Mouse (Mus musculus) embryonic facial prominence, embryonic 12.5 days (tissue): ENCODE data around the gene Nmnat2. TPM values are rescaled to one million over a fixed set of nuclear protein-coding genes. Genes with fewer than 3 reads are reported as not detected.

Source experiments
- ATAC-seq: fragments of 200-750 bp; cut with Nextera tagmentation; 2 replicates; pipeline ENCODE4 v1.8.0; 2017; ENCODE audit not compliant: insufficient number of reproducible peaks, insufficient read depth, low FRiP score, low TSS enrichment
- H3K27ac ChIP-seq: fragments of 300-500 bp; sonication (generic); 2 replicates; pipeline ENCODE4 v1.5.1; 2016; ENCODE audit warnings: mild to moderate bottlenecking
- H3K27me3 ChIP-seq: fragments of 300-500 bp; sonication (generic); 2 replicates; pipeline ENCODE4 v1.6.1; 2016; ENCODE audit warnings: mild to moderate bottlenecking, moderate library complexity
- H3K36me3 ChIP-seq: fragments of 300-500 bp; sonication (generic); 2 replicates; pipeline ENCODE4 v1.6.1; 2016; ENCODE audit warnings: mild to moderate bottlenecking
- H3K4me1 ChIP-seq: fragments of 300-500 bp; sonication (generic); 2 replicates; pipeline ENCODE4 v1.6.1; 2016
- H3K4me2 ChIP-seq: fragments of 300-500 bp; sonication (generic); replicated peaks from 2 replicates; pipeline ENCODE4 v1.6.1; 2016; ENCODE audit warnings: mild to moderate bottlenecking, moderate library complexity
- H3K4me3 ChIP-seq: fragments of 300-500 bp; sonication (generic); 2 replicates; pipeline ENCODE4 v1.5.1; 2016; ENCODE audit warnings: mild to moderate bottlenecking
- H3K9ac ChIP-seq: fragments of 300-500 bp; sonication (generic); 2 replicates; pipeline ENCODE4 v1.6.1; 2016; ENCODE audit warnings: mild to moderate bottlenecking, moderate library complexity
- H3K9me3 ChIP-seq: fragments of 300-500 bp; sonication (generic); 2 replicates; pipeline ENCODE4 v1.6.1; 2016; ENCODE audit warnings: mild to moderate bottlenecking, moderate library complexity
- WGBS: fragments of 180-500 bp; shearing (Covaris S2); methylation state at CpG from one replicate; pipeline ENCODE4 v1.1.7; 2016; 5-methylcytosine and 5-hydroxymethylcytosine counted together
- polyA plus RNA-seq: library from polyadenylated mRNA; unstranded; fragments of >200 nt; fragmentation: Nextera tagmentation; extraction: Ambion mirVana; gene quantifications from 2 replicates; pipeline ENCODE4 v1.2.1, GENCODE M21; 2016

Gene Nmnat2
- polyA plus RNA-seq, 1 experiment from 2014 or later: 4.3 TPM

GRCm38 (mm10) chr1:152955564-152956211 is 895 bp downstream of the Nmnat2 start:
- no peak overlapping the region for H3K27ac ChIP-seq
- WGBS: under 1% methylated on average over 40 of the region's 40 CpGs

GRCm38 (mm10) chr1:152956221-152956620 is 1.4 kb downstream of the Nmnat2 start:
- Histone ChIP-seq H3K9me3 (no peaks in the 10 kb centered on the region), H3K4me1 (peaks cover 17% of the 10 kb centered on the region), H3K27me3 (peaks cover 46% of the 10 kb centered on the region), H3K4me3 (peak overlapping the region; percentile 43), H3K9ac (no peak overlapping the region), H3K4me2 (peak overlapping the region; percentile 74), H3K36me3 (no peaks in the 10 kb centered on the region), H3K27ac (no peak overlapping the region)
- 0 out of 2 replicates have a peak, but pooled peaks have one; percentile 60 for ATAC-seq
- WGBS: 5% methylated on average over 14 of the region's 14 CpGs

More at GRCm38 (mm10) chr1:152955564-152956211, 895 bp downstream of the Nmnat2 start:
- Histone ChIP-seq H3K4me3 (peak overlapping the region; percentile 43), H3K27me3 (peaks cover 46% of the 10 kb centered on the region), H3K4me2 (peak overlapping the region; percentile 74), H3K4me1 (peaks cover 17% of the 10 kb centered on the region), H3K9me3 (no peaks in the 10 kb centered on the region), H3K36me3 (no peaks in the 10 kb centered on the region), H3K9ac (0 out of 2 replicates have a peak overlapping the region, but pooled peaks have one; percentile 17)
- ATAC-seq: no peak

GRCm38 (mm10) chr1:152964344-152964743 is 9.6 kb downstream of the Nmnat2 start:
- no peaks in the 10 kb centered on the region for H3K4me1 ChIP-seq
- 73% methylated on average over 10 of the region's 10 CpGs for WGBS
- no peak overlapping the region for H3K4me2 ChIP-seq
- no peaks in the 10 kb centered on the region for H3K36me3 ChIP-seq
- H3K27ac ChIP-seq: no peak overlapping the region
- H3K27me3 ChIP-seq: no peaks in the 10 kb centered on the region
- H3K9me3 ChIP-seq: no peaks in the 10 kb centered on the region
- H3K4me3 ChIP-seq: no peak overlapping the region
- ATAC-seq: no peak
- no peak overlapping the region for H3K9ac ChIP-seq

- 63% methylated on average over 6 of the region's 6 CpGs for WGBS
- Histone ChIP-seq H3K4me1 (no peaks in the 10 kb centered on the region), H3K9ac (no peak overlapping the region), H3K27ac (no peak overlapping the region), H3K4me3 (no peak overlapping the region), H3K9me3 (no peaks in the 10 kb centered on the region), H3K4me2 (no peak overlapping the region), H3K36me3 (no peaks in the 10 kb centered on the region), H3K27me3 (no peaks in the 10 kb centered on the region)
- ATAC-seq: 0 out of 2 replicates have a peak, but pooled peaks have one; percentile 47
These were observed 11.4 kb downstream of the Nmnat2 start for GRCm38 (mm10) chr1:152966222-152966621.

- no peaks in the 10 kb centered on the region for H3K36me3 ChIP-seq
- no peak for ATAC-seq
- no peaks in the 10 kb centered on the region for H3K27me3 ChIP-seq
- no peak overlapping the region for H3K27ac ChIP-seq
- 71% methylated on average over 2 of the region's 2 CpGs for WGBS
- H3K4me1 ChIP-seq: no peaks in the 10 kb centered on the region
- no peak overlapping the region for H3K4me3 ChIP-seq
- H3K9me3 ChIP-seq: no peaks in the 10 kb centered on the region
- H3K9ac ChIP-seq: no peak overlapping the region
- no peak overlapping the region for H3K4me2 ChIP-seq
These were observed 11.9 kb downstream of the Nmnat2 start for GRCm38 (mm10) chr1:152966686-152967085.

DNA sequence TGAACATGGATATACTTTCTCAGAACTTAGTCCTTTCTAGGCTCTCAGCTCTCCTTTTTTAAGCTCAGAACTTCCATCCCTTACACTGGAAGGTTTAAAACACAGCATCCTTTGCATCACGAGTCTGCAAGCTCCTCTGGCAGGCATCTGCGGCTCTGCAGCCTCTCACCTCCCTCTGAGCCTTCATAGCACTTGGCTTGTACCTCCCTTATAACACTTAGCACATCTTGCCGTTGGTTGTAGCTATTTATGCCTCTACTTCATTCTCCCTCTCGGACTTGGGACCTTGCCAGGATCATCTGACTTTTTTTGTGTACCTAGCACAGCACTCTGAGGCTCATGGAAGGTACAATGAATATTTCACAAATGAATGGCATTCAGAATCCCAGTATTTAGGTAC is 14.3 kb downstream of the Nmnat2 start:
- 70% methylated on average over 4 of the region's 4 CpGs for WGBS
- ATAC-seq: no peak

GRCm38 (mm10) chr1:152972957-152973356 is 18.2 kb downstream of the Nmnat2 start:
- no peaks in the 10 kb centered on the region for H3K9me3 ChIP-seq
- no peaks in the 10 kb centered on the region for H3K4me1 ChIP-seq
- no peaks in the 10 kb centered on the region for H3K36me3 ChIP-seq
- no peak overlapping the region for H3K4me2 ChIP-seq
- no peaks in the 10 kb centered on the region for H3K27me3 ChIP-seq
- H3K9ac ChIP-seq: no peak overlapping the region
- no peak overlapping the region for H3K4me3 ChIP-seq
- H3K27ac ChIP-seq: no peak overlapping the region
- WGBS: 27% methylated on average over 4 of the region's 4 CpGs
- ATAC-seq: no peak

More for the DNA sequence above, 14.3 kb downstream of the Nmnat2 start:
- no peak overlapping the region for H3K27ac ChIP-seq
- H3K9me3 ChIP-seq: no peaks in the 10 kb centered on the region
- no peaks in the 10 kb centered on the region for H3K4me1 ChIP-seq
- H3K9ac ChIP-seq: no peak overlapping the region
- no peaks in the 10 kb centered on the region for H3K36me3 ChIP-seq
- no peak overlapping the region for H3K4me3 ChIP-seq
- no peak overlapping the region for H3K4me2 ChIP-seq
- H3K27me3 ChIP-seq: no peaks in the 10 kb centered on the region

DNA sequence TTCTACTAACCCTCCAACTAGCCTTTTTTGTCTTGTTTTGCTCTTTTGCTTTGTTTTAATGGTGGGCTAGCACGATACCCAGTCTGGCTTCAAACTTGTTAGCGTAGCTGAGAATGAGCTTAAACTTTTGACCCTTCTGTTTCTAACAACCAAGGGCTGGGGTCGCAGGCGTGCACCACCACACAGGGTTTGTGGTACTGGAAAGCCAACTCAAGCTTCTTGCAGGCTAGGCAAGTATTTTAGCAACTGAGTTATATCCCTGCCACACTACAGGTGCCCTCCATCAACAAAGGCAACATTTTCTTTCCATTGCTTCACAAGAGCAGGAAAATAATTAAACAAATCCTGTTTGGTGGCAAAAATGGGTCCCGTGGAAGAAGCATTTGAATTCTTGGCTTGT is 18.6 kb downstream of the Nmnat2 start:
- no peaks in the 10 kb centered on the region for H3K27me3 ChIP-seq
- no peak overlapping the region for H3K9ac ChIP-seq
- 28% methylated on average over 5 of the region's 5 CpGs for WGBS
- no peak overlapping the region for H3K27ac ChIP-seq
- H3K4me3 ChIP-seq: no peak overlapping the region
- no peak for ATAC-seq
- H3K9me3 ChIP-seq: no peaks in the 10 kb centered on the region
- no peak overlapping the region for H3K4me2 ChIP-seq
- no peaks in the 10 kb centered on the region for H3K4me1 ChIP-seq
- no peaks in the 10 kb centered on the region for H3K36me3 ChIP-seq

DNA sequence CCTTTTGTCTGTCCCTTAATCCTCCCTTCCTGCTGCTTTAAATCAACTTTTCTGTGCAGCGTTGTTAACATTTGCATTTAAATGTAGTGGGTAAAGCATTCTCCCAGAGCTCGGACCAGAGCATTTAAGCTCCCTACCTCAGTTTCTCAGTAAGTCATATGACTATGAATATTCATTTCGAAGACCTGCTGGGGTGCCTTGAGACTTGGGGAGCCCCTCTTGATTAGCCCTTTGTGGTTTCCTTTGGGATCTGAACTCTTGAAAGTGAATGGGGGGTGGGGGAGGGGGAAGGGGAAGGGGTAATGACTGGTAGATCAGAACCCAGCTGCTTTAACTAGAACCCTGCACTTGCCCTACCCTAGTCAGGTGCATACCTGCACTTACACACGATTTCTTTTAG is 19.1 kb downstream of the Nmnat2 start:
- WGBS: 29% methylated on average over 4 of the region's 4 CpGs

GRCm38 (mm10) chr1:152975144-152975543 is 20.4 kb downstream of the Nmnat2 start:
- ATAC-seq: no peak
- Histone ChIP-seq H3K9me3 (no peaks in the 10 kb centered on the region), H3K4me3 (no peak overlapping the region), H3K9ac (no peak overlapping the region), H3K36me3 (no peaks in the 10 kb centered on the region), H3K27me3 (no peaks in the 10 kb centered on the region), H3K4me2 (no peak overlapping the region), H3K27ac (no peak overlapping the region), H3K4me1 (no peaks in the 10 kb centered on the region)
- 74% methylated on average over 3 of the region's 3 CpGs for WGBS

More for the DNA sequence above, 19.1 kb downstream of the Nmnat2 start:
- Histone ChIP-seq H3K36me3 (no peaks in the 10 kb centered on the region), H3K4me1 (no peaks in the 10 kb centered on the region), H3K4me2 (no peak overlapping the region), H3K9me3 (no peaks in the 10 kb centered on the region), H3K4me3 (no peak overlapping the region), H3K27me3 (no peaks in the 10 kb centered on the region), H3K27ac (no peak overlapping the region), H3K9ac (no peak overlapping the region)
- no peak for ATAC-seq

GRCm38 (mm10) chr1:152978700-152979099 is 23.9 kb downstream of the Nmnat2 start:
- Histone ChIP-seq H3K4me3 (no peak overlapping the region), H3K36me3 (no peaks in the 10 kb centered on the region), H3K27ac (no peak overlapping the region), H3K9ac (no peak overlapping the region), H3K4me1 (no peaks in the 10 kb centered on the region), H3K9me3 (no peaks in the 10 kb centered on the region), H3K4me2 (no peak overlapping the region), H3K27me3 (no peaks in the 10 kb centered on the region)
- WGBS: 90% methylated on average over 8 of the region's 8 CpGs
- ATAC-seq: no peak

DNA sequence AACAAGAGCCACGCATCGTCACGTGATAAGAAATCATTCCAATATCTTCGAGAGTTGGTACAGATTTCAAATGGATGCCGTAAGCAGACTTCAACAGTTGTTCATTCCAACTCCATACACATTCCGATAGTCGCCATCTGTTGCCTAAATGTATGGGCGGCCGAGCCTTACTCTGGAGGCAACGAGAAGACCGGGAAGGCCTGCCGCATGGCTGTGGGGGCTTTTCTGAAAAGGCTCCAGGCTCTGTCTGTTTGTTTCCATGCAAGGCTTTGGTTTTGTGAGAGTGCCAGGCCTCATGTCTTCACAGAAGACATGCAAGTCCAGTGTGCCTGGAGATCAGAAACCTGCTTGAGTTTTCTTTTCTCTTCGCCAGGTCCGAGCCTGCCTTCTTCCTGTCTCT is 28.6 kb downstream of the Nmnat2 start:
- ATAC-seq: no peak
- Histone ChIP-seq H3K27ac (no peak overlapping the region), H3K27me3 (no peaks in the 10 kb centered on the region), H3K9me3 (no peaks in the 10 kb centered on the region), H3K4me1 (no peaks in the 10 kb centered on the region), H3K36me3 (no peaks in the 10 kb centered on the region), H3K9ac (no peak overlapping the region), H3K4me3 (no peak overlapping the region), H3K4me2 (no peak overlapping the region)
- 91% methylated on average over 14 of the region's 14 CpGs for WGBS
